8 mouse cellular contexts compared by ENCODE assay signal in the genomic region with DNA sequence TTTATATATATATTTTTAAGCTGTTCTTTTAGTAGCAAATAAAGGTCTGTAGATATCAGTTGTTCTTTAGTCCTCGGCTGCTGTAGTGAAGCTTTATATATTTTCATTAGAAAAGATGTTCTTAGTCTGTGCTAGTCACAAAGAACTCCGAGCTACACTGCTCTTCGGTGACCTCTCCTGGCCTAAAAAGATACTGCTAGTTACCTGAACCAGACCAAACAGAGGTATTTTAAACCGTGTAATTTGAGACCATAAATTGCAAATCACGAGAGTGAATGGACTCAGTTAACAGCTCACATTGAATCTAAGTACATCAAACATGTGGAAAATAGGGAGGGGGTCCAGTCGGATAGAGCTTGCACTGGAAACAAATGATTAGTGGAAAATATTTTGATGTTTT.
DNase-seq lines count a peak whose midpoint lies in the region; ATAC-seq lines count a peak whose summit lies in the region.

No protein-coding gene starts in this region.

- H3K4me1 ChIP-seq in forebrain, embryonic 11.5 days (replicated peaks; ENCODE audit: control insufficient read depth, insufficient read depth, low read length), result no peaks in the 10 kb centered on the region

- no peaks in the 10 kb centered on the region for H3K27me3 ChIP-seq in forebrain, embryonic 11.5 days (ENCODE audit: control insufficient read depth, insufficient read depth, low read length)

- WGBS in forebrain, embryonic 11.5 days, result 14% methylated on average over 6 of the region's 6 CpGs

- H3K9me3 ChIP-seq in forebrain, embryonic 11.5 days (ENCODE audit: control insufficient read depth, low read length), result no peaks in the 10 kb centered on the region

- no peaks in the 10 kb centered on the region for H3K36me3 ChIP-seq in forebrain, embryonic 11.5 days (ENCODE audit: control insufficient read depth, insufficient read depth, low read length)

- ATAC-seq in forebrain, embryonic 11.5 days (replicated peaks; ENCODE audit: low FRiP score), result peak; percentile 82

- peak; percentile 9 for DNase-seq in adrenal gland, adult 2 months
- no peak for DNase-seq in adrenal gland, adult 18-20 months (ENCODE audit: low spot score in 2 of 2)
- peak; percentile 28 for DNase-seq in right cerebral cortex, adult 18-20 months
- DNase-seq in right cerebral cortex, postnatal 25 days, result no peak
- no peak for DNase-seq in forebrain, embryonic 11.5 days (ENCODE audit: low spot score)
- peak; percentile 16 for DNase-seq in layer of hippocampus, adult 9-11 months
- DNase-seq in retina, postnatal 1 day, result peak; percentile 50
- DNase-seq in spleen, postnatal 36 days (ENCODE audit: low spot score in 2 of 2), result no peak

- no peak overlapping the region for H3K27ac ChIP-seq in forebrain, embryonic 11.5 days (ENCODE audit: low read depth, low read length)

- no peak overlapping the region for H3K4me2 ChIP-seq in forebrain, embryonic 11.5 days (ENCODE audit: low read depth, low read length, severe bottlenecking)

- no peak overlapping the region for H3K4me3 ChIP-seq in forebrain, embryonic 11.5 days (ENCODE audit: low read depth, low read length)

- no peak overlapping the region for H3K9ac ChIP-seq in forebrain, embryonic 11.5 days (ENCODE audit: low read length)

Comparison
In these comparisons a context has a peak if more than half of its experiments do, and no peak if none do; other contexts are left out.
1. DNase-seq: peak in adrenal gland, adult 2 months (single experiment), right cerebral cortex, adult 18-20 months (single experiment), layer of hippocampus, adult 9-11 months (single experiment) and retina, postnatal 1 day (single experiment); none in adrenal gland, adult 18-20 months (0 of 2), right cerebral cortex, postnatal 25 days (single experiment), forebrain, embryonic 11.5 days (single experiment) and spleen, postnatal 36 days (0 of 2).